Mouse (Mus musculus) layer of hippocampus, adult 2 months (tissue): ENCODE measurements at regions not wholly inside any gene's neighbourhood (a gene's known extent, or its start where the extent isn't known, plus 50 kb on each side); places are given as distances from the start of the nearest gene placed in this dataset.

Experiments used
- DNase-seq, 2 experiments: peaks; one replicate each; pipeline ENCODE4 v3.0.0; 2022; ENCODE audit warnings: low spot score in 2 of 2
- H3K27ac ChIP-seq: fragments of 200-600 bp; 2 replicates; pipeline ENCODE4 v1.8.1; 2022
- H3K4me3 ChIP-seq: fragments of 200-600 bp; 2 replicates; pipeline ENCODE4 v1.8.1; 2022; ENCODE audit warnings: mild to moderate bottlenecking
- CTCF ChIP-seq: fragments of 200-600 bp; conservative IDR thresholded peaks from 2 replicates; pipeline ENCODE4 v1.8.1; 2022; ENCODE audit warnings: antibody characterized with exemption, mild to moderate bottlenecking, moderate library complexity

DNA sequence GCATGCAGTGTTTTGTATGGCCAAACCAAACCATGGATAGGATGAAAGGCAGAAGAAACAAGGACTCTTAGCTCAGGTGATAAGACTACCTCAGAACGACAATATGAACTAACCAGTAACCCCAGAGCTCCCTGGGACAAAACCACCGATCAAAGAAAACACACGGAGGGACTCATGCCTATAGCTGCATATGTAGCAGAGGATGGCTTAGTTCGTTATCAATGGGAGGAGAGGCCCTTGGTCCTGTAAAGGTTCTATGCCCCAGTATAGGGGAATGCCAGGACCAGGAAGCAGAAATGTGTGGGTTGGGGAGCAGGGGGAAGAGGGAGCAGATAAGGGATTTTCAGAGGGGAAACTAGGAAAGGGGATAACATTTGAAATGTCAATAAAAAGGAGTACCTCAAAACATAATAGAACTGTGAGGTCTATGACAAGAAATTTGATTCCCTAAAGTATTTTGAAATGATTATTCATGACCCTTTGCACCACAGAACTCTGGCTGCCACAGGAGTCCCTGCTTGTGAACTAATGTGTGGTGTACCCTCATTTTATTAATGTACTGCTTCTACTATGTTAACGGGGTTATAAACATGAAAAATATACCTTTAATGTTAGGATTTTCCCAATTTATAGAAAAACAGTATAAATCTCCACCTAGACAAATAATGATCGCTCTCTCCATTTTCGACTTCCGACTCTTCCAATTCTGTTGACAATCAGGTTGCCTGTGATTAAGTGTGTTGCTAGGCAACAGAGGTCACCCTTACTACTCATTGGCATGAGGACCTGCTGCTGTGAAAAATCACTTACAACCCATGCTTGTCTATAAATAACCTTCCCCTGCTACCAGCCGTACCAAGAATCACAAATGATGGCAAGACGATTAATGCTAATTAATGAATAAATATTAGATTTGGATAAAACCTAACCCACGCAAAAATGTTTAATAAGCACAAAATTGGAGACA, 833.0 kb downstream of the Rfpl4b start:
- Histone ChIP-seq H3K27ac (no peak overlapping the region), H3K4me3 (no peak overlapping the region)
- TF ChIP-seq CTCF = no peak
- DNase-seq = no peak

- Histone ChIP-seq H3K27ac (no peak overlapping the region), H3K4me3 (no peak overlapping the region)
- DNase-seq = no peak
- TF ChIP-seq CTCF = no peak
Measured at GRCm38 (mm10) chr10:37978899-37979539, 840.3 kb upstream of the Marcks start.

GRCm38 (mm10) chr10:37960051-37960450, 821.3 kb upstream of the Marcks start:
- Histone ChIP-seq H3K27ac (no peak overlapping the region), H3K4me3 (no peak overlapping the region)
- DNase-seq = no peak
- TF ChIP-seq CTCF = no peak

DNA sequence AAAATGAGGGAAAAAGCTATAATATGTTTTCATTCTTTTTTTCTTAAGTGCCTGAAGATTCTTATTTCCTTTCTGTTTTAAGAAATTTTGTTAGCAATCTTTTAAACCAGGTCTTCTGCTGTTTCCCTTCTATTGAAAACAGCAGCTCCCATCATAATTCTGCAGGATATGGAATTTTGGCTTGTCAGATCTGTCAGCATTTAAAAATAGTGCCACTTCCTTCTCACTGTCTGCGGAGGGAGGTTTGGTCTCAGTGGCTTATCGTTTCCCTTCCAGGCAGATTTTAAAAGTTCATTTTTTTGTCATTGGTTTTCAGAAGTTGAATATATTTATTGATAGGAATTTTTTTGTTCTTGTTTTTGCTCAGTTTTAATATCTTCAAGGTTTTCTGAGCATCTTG, 776.1 kb upstream of the Marcks start:
- no peak for TF ChIP-seq CTCF
- DNase-seq = no peak
- Histone ChIP-seq H3K4me3 (no peak overlapping the region), H3K27ac (no peak overlapping the region)

DNA sequence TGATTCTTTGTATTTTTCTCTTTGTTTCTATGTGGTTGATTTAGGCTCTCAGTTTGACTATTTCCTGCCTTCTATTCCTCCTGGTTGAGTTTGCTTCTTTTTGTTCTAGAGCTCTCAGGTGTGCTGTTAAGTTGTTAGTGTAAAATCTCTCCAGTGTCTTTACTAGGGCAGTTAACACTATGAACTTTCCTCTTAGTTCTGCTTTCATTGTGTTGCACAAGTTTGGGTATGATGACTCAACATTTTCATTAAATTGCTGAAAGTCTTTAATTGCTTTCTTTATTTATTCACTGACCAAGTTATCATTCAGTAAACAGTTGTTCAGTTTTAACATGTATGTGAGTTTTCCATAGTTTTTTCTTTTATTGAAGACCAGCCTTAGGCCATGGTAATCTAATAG, 772.9 kb upstream of the Marcks start:
- DNase-seq = no peak
- no peak for TF ChIP-seq CTCF
- no peak overlapping the region for H3K27ac ChIP-seq
- no peak overlapping the region for H3K4me3 ChIP-seq

DNA sequence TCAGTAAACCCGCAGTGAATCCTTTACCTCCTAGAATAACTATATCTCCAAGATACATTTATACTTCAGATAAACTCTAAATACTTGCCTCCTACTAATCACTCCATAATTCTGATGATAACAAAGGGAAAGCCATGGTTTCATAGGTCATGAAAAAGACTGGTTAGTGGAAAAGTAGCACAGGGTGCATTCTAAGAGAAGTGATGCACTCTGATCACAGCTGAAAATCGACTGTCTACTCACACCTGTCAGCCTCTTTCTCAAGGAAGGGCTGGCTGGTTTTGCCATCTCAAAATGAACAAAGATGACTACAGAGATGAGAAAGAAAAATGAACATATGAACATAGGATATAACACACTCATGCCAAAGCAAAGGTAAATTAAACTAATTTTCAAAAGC, 769.6 kb upstream of the Marcks start:
- no peak overlapping the region for H3K27ac ChIP-seq
- DNase-seq = no peak
- TF ChIP-seq CTCF = no peak
- H3K4me3 ChIP-seq = no peak overlapping the region

DNA sequence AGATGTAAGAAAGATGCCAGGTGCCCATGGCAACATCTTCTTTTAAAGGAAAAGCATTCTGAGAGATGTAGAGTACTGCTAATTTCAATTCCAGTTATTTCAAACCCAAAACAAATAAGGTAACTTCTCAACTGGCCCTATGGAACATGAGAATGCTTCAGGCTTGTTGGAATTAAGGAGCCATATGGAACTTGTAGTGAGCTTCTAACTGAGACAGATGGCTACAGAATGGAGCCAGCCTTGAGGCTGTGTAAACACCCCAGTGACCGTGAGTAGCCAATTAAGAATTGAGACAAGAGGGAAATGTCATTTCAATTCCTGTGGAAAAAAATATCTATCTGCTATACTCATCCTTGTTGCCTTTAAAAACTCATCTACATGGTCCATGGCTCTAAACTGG, 769.0 kb upstream of the Marcks start:
- no peak overlapping the region for H3K4me3 ChIP-seq
- no peak for TF ChIP-seq CTCF
- no peak overlapping the region for H3K27ac ChIP-seq
- no peak for DNase-seq

GRCm38 (mm10) chr10:37887961-37888360, 749.2 kb upstream of the Marcks start:
- no peak overlapping the region for H3K4me3 ChIP-seq
- H3K27ac ChIP-seq = no peak overlapping the region
- DNase-seq = no peak
- no peak for TF ChIP-seq CTCF

DNA sequence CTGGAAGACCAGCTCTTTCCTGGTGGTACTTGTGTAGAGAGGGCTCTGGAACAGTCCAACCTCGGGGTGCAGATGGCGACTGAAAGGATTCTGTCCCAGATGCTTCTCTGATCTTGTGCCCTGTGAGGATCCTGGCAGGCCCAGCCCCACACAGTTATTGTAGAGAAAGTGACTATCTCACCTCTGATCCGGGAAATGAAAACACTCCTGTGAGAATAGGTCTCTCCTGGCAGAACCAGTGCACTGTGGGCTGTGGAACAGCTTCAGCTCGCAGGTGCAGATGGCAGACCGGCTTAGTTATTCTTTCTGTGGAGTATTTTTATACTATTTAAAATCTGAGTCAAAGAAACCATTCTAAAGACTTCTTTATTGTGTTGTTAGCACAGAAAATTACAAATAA, 742.1 kb upstream of the Marcks start:
- Histone ChIP-seq H3K27ac (no peak overlapping the region), H3K4me3 (no peak overlapping the region)
- DNase-seq = no peak
- TF ChIP-seq CTCF = no peak

DNA sequence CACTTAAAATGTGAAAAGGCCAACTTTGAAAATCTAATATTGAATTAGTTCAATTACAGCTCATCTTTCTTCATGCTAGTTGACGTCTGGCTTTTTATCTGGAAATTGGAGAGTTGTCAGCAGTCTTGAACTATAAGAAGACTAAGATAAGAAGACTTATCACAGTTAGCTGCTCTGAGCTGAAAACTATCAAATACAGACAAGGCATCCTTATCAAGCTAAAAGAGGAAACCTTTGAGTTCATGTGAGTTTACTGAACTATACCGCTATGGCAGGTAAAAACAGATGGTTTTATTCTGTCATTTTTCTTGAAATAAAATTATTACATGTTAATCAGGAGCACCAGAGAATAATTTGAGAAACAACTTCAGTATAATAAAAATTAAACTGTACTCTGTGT, 735.2 kb upstream of the Marcks start:
- Histone ChIP-seq H3K27ac (no peak overlapping the region), H3K4me3 (no peak overlapping the region)
- TF ChIP-seq CTCF = no peak
- DNase-seq = no peak

GRCm38 (mm10) chr10:37861001-37861400, 722.3 kb upstream of the Marcks start:
- no peak for DNase-seq
- TF ChIP-seq CTCF = no peak
- Histone ChIP-seq H3K4me3 (no peak overlapping the region), H3K27ac (no peak overlapping the region)

GRCm38 (mm10) chr10:37849291-37849846, 710.6 kb upstream of the Marcks start:
- no peak for DNase-seq
- H3K4me3 ChIP-seq = no peak overlapping the region
- no peak overlapping the region for H3K27ac ChIP-seq
- TF ChIP-seq CTCF = no peak

DNA sequence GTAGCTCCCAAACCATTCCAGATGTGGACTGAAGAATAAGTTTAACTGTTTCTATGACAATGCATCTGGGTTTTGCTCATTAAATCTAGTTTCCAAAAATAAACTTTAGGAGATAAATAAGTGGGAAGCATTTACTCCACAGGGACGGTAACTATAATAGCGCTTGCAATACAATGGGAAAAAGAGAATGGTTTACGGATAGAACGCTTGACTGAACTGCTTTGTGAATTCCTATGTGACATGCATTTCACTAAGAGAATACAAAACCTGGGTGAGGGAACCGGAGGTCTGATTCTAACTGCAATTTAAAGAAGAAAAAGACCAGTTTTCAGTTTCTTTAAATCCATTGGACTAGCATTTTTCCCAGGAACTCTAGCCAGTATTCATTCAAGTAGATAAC, 704.1 kb upstream of the Marcks start:
- TF ChIP-seq CTCF = no peak
- Histone ChIP-seq H3K4me3 (no peak overlapping the region), H3K27ac (no peak overlapping the region)
- DNase-seq = no peak
